Mouse (Mus musculus) heart, adult 2 months (tissue): ENCODE results near the gene 1600014C23Rik.

ENCODE experiments used
- CTCF ChIP-seq: fragments of 200-600 bp; IDR thresholded peaks from 2 replicates; pipeline ENCODE4 v1.8.1; 2022; ENCODE audit warnings: antibody characterized with exemption, mild to moderate bottlenecking, moderate library complexity
- POLR2A ChIP-seq: fragments of 200-500 bp; IDR thresholded peaks from 2 replicates; pipeline ENCODE4 v1.6.1; 2011; ENCODE audit warnings: mild to moderate bottlenecking, low read depth, low read length, control low read depth; ENCODE audit not compliant: insufficient read depth

DNA sequence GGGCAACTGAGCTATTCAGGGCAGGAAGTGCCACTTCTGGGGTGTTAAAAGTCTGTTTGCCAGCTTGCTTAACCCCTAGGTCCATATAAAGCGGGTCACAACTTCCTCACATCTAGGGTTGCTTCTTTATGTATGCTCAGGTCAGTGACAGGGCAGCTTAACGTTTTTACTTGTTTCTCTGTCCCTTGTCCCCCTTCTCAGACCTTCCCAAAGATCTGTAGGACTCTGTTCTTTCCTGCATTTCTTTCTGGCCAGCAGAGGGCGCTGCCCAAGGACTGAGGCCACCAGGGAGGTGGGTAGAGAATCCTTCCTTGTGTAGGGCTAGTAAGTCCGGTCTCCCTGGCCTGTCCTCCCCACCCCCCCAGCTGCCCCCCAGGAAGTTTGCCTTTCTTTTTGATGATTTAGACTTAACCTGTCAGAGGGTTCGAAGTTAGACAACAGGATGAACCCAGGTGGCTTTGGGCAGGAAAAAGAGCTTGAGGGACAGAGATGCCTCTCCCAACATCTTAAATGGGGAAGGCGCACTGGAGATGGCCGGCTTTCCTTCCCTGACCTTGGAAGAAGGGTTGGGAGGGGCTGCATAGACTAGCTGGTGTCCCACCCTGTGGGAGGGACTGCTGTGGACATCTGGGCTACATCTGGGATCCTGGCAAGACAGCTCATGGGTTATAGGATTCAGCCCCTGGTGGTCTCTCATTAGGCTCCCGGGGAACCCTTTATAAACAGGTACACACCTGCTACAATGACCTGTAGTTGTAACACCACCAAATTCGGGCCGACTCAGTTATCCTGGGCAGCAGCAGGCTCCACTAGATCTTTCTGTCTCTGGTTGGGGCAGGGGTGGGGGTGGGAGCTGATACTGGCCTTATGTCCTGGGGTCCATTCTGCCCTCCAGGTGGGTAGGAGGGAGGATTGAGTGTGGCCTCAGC lies 2.0 kb upstream of the 1600014C23Rik start:
- no peak for TF ChIP-seq POLR2A
- peak; percentile 92 for TF ChIP-seq CTCF
